Mouse (Mus musculus): ENCODE data around the gene Slit3. TPM values are rescaled to one million over a fixed set of nuclear protein-coding genes. Genes with fewer than 3 reads are reported as not detected.

Gene Slit3
- total and polyA plus RNA-seq, 3 experiments = 0.55 to 4.8 (median 2.8) TPM

- peaks cover 8% of the 10 kb centered on the region for H3K9me3 ChIP-seq (replicated peaks; ENCODE audit: low read length)
- H3K9ac ChIP-seq (ENCODE audit: insufficient read depth, low read depth) = no peak overlapping the region
- H3K27ac ChIP-seq (ENCODE audit: insufficient read depth, low read depth) = no peak overlapping the region
- no peaks in the 10 kb centered on the region for H3K36me3 ChIP-seq (replicated peaks in 1 of 2; ENCODE audit: control insufficient read depth in 1 of 2, insufficient read depth in 1 of 2, low read length in 1 of 2)
- H3K4me2 ChIP-seq (ENCODE audit: insufficient read depth, low read depth, poor library complexity, severe bottlenecking) = no peak overlapping the region
- no peak for DNase-seq (ENCODE audit: extremely low read depth)
- H3K4me1 ChIP-seq (ENCODE audit: control insufficient read depth in 1 of 2, insufficient read depth in 2 of 2) = peaks cover 0 to 8% of the 10 kb centered on the region in 2 experiments; a peak in 2 of 4 replicates
- in situ Hi-C loops (cut with MboI; ENCODE audit: low pct_ligation_motif_present, low pct_unique_long_range_greater_than_20kb, low sequenced_read_pairs) (no loop called here), dilution Hi-C loops (cut with MboI; ENCODE audit: extremely low pct_ligation_motif_present, extremely low pct_unique_long_range_greater_than_20kb, low sequenced_read_pairs) (no loop called here)
- TF ChIP-seq EP300 (IDR thresholded peaks at IDR 0.05; ENCODE audit: low read length) (no peak), MEF2A (IDR thresholded peaks at IDR 0.05; ENCODE audit: borderline replicate concordance, low read depth, low read length) (no peak), ZNF384 (IDR thresholded peaks at IDR 0.05; ENCODE audit: low read depth, low read length) (no peak), TBP (conservative IDR thresholded peaks at IDR 0.05; ENCODE audit: low read depth, low read length) (no peak)
- no peaks in the 10 kb centered on the region for H3K79me2 ChIP-seq (replicated peaks; ENCODE audit: control insufficient read depth, extremely low read depth, insufficient read depth, poor library complexity, severe bottlenecking)
- H3K27me3 ChIP-seq (replicated peaks) = no peaks in the 10 kb centered on the region
- no peak overlapping the region for H3K4me3 ChIP-seq (replicated peaks in 1 of 3; ENCODE audit: low read depth in 2 of 3, low read length in 2 of 3, poor library complexity in 1 of 3)
Measured at GRCm38 (mm10) chr11:35626161-35626885, 505.3 kb downstream of the Slit3 start.

GRCm38 (mm10) chr11:35627815-35628214, 506.8 kb downstream of the Slit3 start:
- TF ChIP-seq TCF12 (IDR thresholded peaks at IDR 0.05; ENCODE audit: low read depth, low read length) = no peak
- no peak for TF ChIP-seq TBP (conservative IDR thresholded peaks at IDR 0.05; ENCODE audit: low read depth, low read length)
- no peak for TF ChIP-seq ETS1 (conservative IDR thresholded peaks at IDR 0.05; ENCODE audit: low read depth, low read length)
- no peak for TF ChIP-seq MAZ (IDR thresholded peaks at IDR 0.05; ENCODE audit: low read depth, low read length)
- no peak for TF ChIP-seq ZC3H11A (IDR thresholded peaks at IDR 0.05; ENCODE audit: low read depth, low read length)
- no peak for TF ChIP-seq MAX (IDR thresholded peaks at IDR 0.05; ENCODE audit: low read length)
- TF ChIP-seq ELF1 (IDR thresholded peaks at IDR 0.05; ENCODE audit: low read depth, low read length) = no peak
- TF ChIP-seq POLR2A (IDR thresholded peaks at IDR 0.05; ENCODE audit: low read depth, low read length) = no peak
- TF ChIP-seq GABPA (IDR thresholded peaks at IDR 0.05; ENCODE audit: insufficient replicate concordance, low read depth, low read length) = no peak
- no peak for TF ChIP-seq NELFE (IDR thresholded peaks at IDR 0.05; ENCODE audit: low read depth, low read length)
- TF ChIP-seq BHLHE40 (IDR thresholded peaks at IDR 0.05; ENCODE audit: low read depth, low read length) = no peak
- Histone ChIP-seq H3K9me3 (replicated peaks; ENCODE audit: low read length) (peaks cover 8% of the 10 kb centered on the region), H3K27ac (ENCODE audit: insufficient read depth, low read depth) (no peak overlapping the region), H3K4me1 (ENCODE audit: control insufficient read depth in 1 of 2, insufficient read depth in 2 of 2) (peaks cover 0 to 8% of the 10 kb centered on the region in 2 experiments; a peak in 3 of 4 replicates), H3K79me2 (replicated peaks; ENCODE audit: control insufficient read depth, extremely low read depth, insufficient read depth, poor library complexity, severe bottlenecking) (no peaks in the 10 kb centered on the region), H3K4me2 (ENCODE audit: insufficient read depth, low read depth, poor library complexity, severe bottlenecking) (no peak overlapping the region), H3K9ac (ENCODE audit: insufficient read depth, low read depth) (no peak overlapping the region), H3K4me3 (replicated peaks in 1 of 3; ENCODE audit: low read depth in 2 of 3, low read length in 2 of 3, poor library complexity in 1 of 3) (no peak overlapping the region), H3K27me3 (replicated peaks) (no peaks in the 10 kb centered on the region), H3K36me3 (replicated peaks in 1 of 2; ENCODE audit: control insufficient read depth in 1 of 2, insufficient read depth in 1 of 2, low read length in 1 of 2) (no peaks in the 10 kb centered on the region)
- dilution Hi-C loops (cut with MboI; ENCODE audit: extremely low pct_ligation_motif_present, extremely low pct_unique_long_range_greater_than_20kb, low sequenced_read_pairs) (no loop called here), in situ Hi-C loops (cut with MboI; ENCODE audit: low pct_ligation_motif_present, low pct_unique_long_range_greater_than_20kb, low sequenced_read_pairs) (no loop called here)
- peak; percentile 25 for DNase-seq (ENCODE audit: extremely low read depth)
